Mouse (Mus musculus) urinary bladder, adult 2 months (tissue): ENCODE data around the gene Eid1. TPM values are rescaled to one million over a fixed set of nuclear protein-coding genes. Genes with fewer than 3 reads are reported as not detected.

Experiments used
- polyA plus RNA-seq: library from polyadenylated mRNA; depleted of rRNA; stranded (reverse); fragments of >200 nt; gene quantifications from 2 replicates; pipeline ENCODE4 v1.2.3, GENCODE M21; 2012; rRNA removed

The Eid1 gene
- polyA plus RNA-seq, 1 experiment: 61.5 TPM

Other genes starting within 250 kb of the Eid1 start
- 0.06 and 0.09 TPM in 2 replicates for gene Gm9913, start 168.0 kb upstream of the Eid1 start, polyA plus RNA-seq
- 16.1 and 26.8 TPM in 2 replicates for gene Fbn1, start 165.1 kb upstream of the Eid1 start, polyA plus RNA-seq
- gene Cep152, start 48.0 kb upstream of the Eid1 start, polyA plus RNA-seq: 2.0 and 2.5 TPM in 2 replicates
- gene Shc4, start 51.1 kb downstream of the Eid1 start, polyA plus RNA-seq: 0.32 and 0.53 TPM in 2 replicates
- 13.5 and 21.9 TPM in 2 replicates for gene Secisbp2l, start 109.8 kb downstream of the Eid1 start, polyA plus RNA-seq
- gene Galk2, start 186.0 kb downstream of the Eid1 start, polyA plus RNA-seq: 28.2 and 33.5 TPM in 2 replicates
- 71.3 and 91.3 TPM in 2 replicates for gene Cops2, start 186.0 kb downstream of the Eid1 start, polyA plus RNA-seq